Mouse (Mus musculus) hindbrain, embryonic 11.5 days (tissue): ENCODE results near the gene Mertk. TPM values are rescaled to one million over a fixed set of nuclear protein-coding genes. Genes with fewer than 3 reads are reported as not detected.

Source experiments
- ATAC-seq: fragments of 200-750 bp; cut with Nextera tagmentation; 2 replicates; pipeline ENCODE4 v1.8.0; 2017; ENCODE audit warnings: mild to moderate bottlenecking, moderate TSS enrichment, moderate library complexity; ENCODE audit not compliant: low FRiP score
- DNase-seq: peaks from one replicate; pipeline ENCODE4 v3.0.0-alpha.2; 2015; ENCODE audit warnings: low spot score
- H3K27ac ChIP-seq: fragments of 300-500 bp; sonication (generic); 2 replicates; pipeline ENCODE4 v1.5.1; 2014; ENCODE audit warnings: mild to moderate bottlenecking, low read depth, low read length
- H3K27me3 ChIP-seq: fragments of 300-500 bp; sonication (generic); 2 replicates; pipeline ENCODE4 v1.6.1; 2014; ENCODE audit warnings: mild to moderate bottlenecking, low read length, moderate library complexity, mixed read lengths; ENCODE audit not compliant: control insufficient read depth, insufficient read depth
- H3K36me3 ChIP-seq: fragments of 300-500 bp; sonication (generic); 2 replicates; pipeline ENCODE4 v1.6.1; 2014; ENCODE audit warnings: mild to moderate bottlenecking, low read length, moderate library complexity, mixed read lengths; ENCODE audit not compliant: control insufficient read depth, insufficient read depth
- H3K4me1 ChIP-seq: fragments of 300-500 bp; sonication (generic); replicated peaks from 2 replicates; pipeline ENCODE4 v1.6.1; 2014; ENCODE audit warnings: low read length, mixed read lengths; ENCODE audit not compliant: control insufficient read depth, insufficient read depth
- H3K4me2 ChIP-seq: fragments of 300-500 bp; sonication (generic); replicated peaks from 2 replicates; pipeline ENCODE4 v1.6.1; 2014; ENCODE audit warnings: mild to moderate bottlenecking, low read depth, low read length
- H3K4me3 ChIP-seq: fragments of 300-500 bp; sonication (generic); 2 replicates; pipeline ENCODE4 v1.5.1; 2014; ENCODE audit warnings: low read depth, low read length
- H3K9ac ChIP-seq: fragments of 300-500 bp; sonication (generic); 2 replicates; pipeline ENCODE4 v1.6.1; 2014; ENCODE audit warnings: low read depth, low read length
- H3K9me3 ChIP-seq: fragments of 300-500 bp; sonication (generic); 2 replicates; pipeline ENCODE4 v1.6.1; 2016; ENCODE audit warnings: low read length; ENCODE audit not compliant: control insufficient read depth
- WGBS: fragments of 180-500 bp; shearing (Covaris S2); extraction: QIAGEN DNeasy Blood & Tissue Kit; methylation state at CpG from one replicate; pipeline ENCODE4 v1.1.7; 2014; 5-methylcytosine and 5-hydroxymethylcytosine counted together
- polyA plus RNA-seq: library from polyadenylated mRNA; unstranded; fragments of >200 nt; fragmentation: Nextera tagmentation; extraction: Ambion mirVana; gene quantifications from 2 replicates; pipeline ENCODE4 v1.2.1, GENCODE M21; 2014

Gene Mertk
- polyA plus RNA-seq, 1 experiment from 2014 or later: 4.4 TPM

DNA sequence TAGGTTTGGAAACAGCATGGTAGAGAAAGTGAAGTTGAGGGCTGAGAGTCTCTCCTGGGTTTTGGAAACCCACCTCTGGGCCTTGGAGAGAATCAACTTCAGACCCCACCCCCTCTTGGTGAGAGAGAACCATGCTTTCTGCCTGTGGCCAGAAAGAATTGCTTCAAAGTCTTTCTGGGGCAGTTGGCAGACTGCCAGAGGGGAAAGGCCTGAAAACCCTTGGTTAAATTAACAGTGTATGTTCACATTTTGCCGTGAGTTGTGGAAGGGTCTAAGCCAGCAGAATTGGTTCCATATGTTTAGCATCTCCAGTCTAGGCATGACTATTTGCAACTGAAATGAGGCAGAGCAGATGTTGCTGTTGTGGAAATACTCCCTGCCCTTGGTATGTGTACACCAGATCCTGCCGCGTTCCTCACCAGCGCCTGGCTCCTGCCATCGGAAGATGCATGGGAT, 14.8 kb downstream of the Mertk start:
- H3K27ac ChIP-seq: 0 out of 2 replicates have a peak overlapping the region, but pooled peaks have one; percentile 4
- H3K9me3 ChIP-seq: no peaks in the 10 kb centered on the region
- H3K4me1 ChIP-seq: no peaks in the 10 kb centered on the region
- no peak overlapping the region for H3K9ac ChIP-seq
- WGBS: 59% methylated on average over 5 of the region's 5 CpGs
- no peak for ATAC-seq
- DNase-seq: peak; percentile 64
- no peak overlapping the region for H3K4me2 ChIP-seq
- H3K27me3 ChIP-seq: no peaks in the 10 kb centered on the region
- no peaks in the 10 kb centered on the region for H3K36me3 ChIP-seq
- H3K4me3 ChIP-seq: no peak overlapping the region

DNA sequence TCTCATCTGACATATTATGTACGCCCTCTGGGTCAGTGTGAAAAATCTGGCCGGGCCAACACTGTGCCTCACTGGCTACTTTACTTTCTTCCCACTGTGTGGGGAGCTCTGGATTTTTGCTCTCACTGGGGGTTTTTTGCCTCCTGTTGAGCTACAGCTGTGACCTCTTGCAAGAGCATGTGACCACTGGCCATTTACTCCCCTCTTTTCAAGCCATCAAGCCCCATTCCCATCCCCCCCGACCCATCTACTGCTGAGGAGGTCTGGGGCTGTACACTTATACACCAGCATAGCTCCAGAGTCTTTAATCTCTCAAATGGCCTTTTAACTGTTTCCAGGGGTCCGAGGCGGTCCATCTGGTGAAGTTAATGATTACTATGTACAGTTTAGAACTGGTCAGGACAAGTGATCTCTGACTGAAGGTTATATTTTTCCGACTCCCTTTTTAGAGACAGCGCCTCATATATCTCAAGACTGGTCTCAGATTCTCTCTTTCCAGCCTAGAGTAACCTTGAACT, 16.0 kb downstream of the Mertk start:
- H3K4me2 ChIP-seq: no peak overlapping the region
- 56% methylated on average over 7 of the region's 7 CpGs for WGBS
- no peaks in the 10 kb centered on the region for H3K9me3 ChIP-seq
- ATAC-seq (no peak), DNase-seq (no peak)
- no peaks in the 10 kb centered on the region for H3K36me3 ChIP-seq
- H3K27ac ChIP-seq: peak overlapping the region; percentile 51; the same call in 1 of the 2 replicates
- no peak overlapping the region for H3K4me3 ChIP-seq
- no peaks in the 10 kb centered on the region for H3K4me1 ChIP-seq
- no peaks in the 10 kb centered on the region for H3K27me3 ChIP-seq
- no peak overlapping the region for H3K9ac ChIP-seq

DNA sequence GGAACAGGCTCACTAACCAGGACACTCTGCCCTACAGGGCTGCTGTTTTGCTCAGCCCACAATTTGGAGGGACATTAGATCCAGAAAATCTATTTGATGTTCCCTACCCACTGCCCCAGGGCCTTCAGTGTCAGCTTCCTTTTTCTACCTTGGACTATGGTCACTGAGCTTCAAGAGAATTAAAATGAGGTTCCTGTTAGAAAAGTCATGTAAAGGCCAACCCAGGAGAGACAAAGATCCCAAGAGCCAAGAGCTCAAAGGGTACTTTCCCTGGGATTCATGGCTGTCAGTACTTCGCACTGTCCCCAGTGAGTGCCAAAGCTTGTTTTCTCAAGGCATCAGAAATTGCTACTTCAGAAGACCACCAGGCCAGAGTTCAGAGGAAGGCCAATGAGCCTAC, 17.2 kb downstream of the Mertk start:
- no peak overlapping the region for H3K27ac ChIP-seq
- no peak for ATAC-seq

DNA sequence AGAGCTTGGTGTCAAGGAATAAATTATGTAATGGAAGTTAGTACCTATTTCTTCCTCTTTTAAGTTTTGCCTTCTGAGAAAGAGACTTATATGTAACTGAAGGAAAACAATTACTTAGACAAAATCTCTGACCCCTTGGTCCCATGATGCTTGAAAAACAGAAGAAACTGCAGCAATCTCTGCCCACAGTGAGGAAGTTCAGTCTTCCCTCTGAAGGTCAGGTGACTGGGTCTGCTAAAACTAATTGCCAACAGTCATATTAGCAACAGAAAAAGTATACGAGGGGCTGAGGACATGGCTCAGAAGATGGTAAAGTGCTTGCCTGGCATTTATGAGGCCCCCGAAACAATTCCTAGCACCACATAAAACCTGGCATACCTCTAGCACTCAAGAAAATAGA, 20.6 kb downstream of the Mertk start:
- no peak for ATAC-seq

More for the DNA sequence above, 17.2 kb downstream of the Mertk start:
- no peaks in the 10 kb centered on the region for H3K27me3 ChIP-seq
- DNase-seq: no peak
- H3K4me1 ChIP-seq: no peaks in the 10 kb centered on the region
- H3K4me2 ChIP-seq: no peak overlapping the region
- no peak overlapping the region for H3K9ac ChIP-seq
- 95% methylated on average over 1 of the region's 1 CpGs for WGBS
- no peaks in the 10 kb centered on the region for H3K36me3 ChIP-seq
- H3K4me3 ChIP-seq: no peak overlapping the region
- H3K9me3 ChIP-seq: no peaks in the 10 kb centered on the region

DNA sequence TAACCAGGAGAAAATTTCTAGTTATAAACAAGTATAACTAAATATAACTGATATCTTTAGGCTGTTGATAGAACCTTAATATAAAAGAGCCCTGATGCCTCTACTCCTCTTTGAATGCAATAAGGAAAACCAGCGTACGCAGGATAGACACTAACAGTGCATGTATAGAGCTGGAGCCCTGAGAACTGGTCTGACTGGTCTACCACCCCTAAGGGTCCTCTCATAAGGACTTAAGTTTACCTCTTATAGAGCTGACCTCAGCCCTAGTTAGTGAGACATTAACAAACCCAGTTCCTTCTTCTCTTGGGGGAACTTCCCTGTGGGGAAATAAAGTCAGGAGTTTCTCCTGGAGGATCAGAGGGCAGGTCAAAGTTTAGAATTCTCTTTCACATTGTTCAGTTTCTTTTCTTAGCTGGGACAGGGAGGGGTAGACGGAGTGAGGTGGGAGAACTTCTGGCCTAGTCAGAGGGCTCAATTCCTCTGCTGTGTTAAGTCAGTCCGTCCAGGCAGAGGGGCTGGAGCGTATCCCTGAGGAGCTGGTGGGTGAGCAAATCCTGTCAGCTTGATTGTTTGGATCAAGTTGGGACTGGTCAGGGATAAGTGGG, 23.5 kb downstream of the Mertk start:
- Histone ChIP-seq H3K27me3 (no peaks in the 10 kb centered on the region), H3K9me3 (no peaks in the 10 kb centered on the region), H3K27ac (no peak overlapping the region), H3K36me3 (no peaks in the 10 kb centered on the region), H3K9ac (no peak overlapping the region), H3K4me2 (no peak overlapping the region), H3K4me3 (no peak overlapping the region), H3K4me1 (no peaks in the 10 kb centered on the region)
- no peak for DNase-seq
- 86% methylated on average over 5 of the region's 5 CpGs for WGBS
- no peak for ATAC-seq

More for the DNA sequence above, 20.6 kb downstream of the Mertk start:
- H3K27me3 ChIP-seq: no peaks in the 10 kb centered on the region
- no peak overlapping the region for H3K4me3 ChIP-seq
- H3K36me3 ChIP-seq: no peaks in the 10 kb centered on the region
- no peaks in the 10 kb centered on the region for H3K9me3 ChIP-seq
- no peak overlapping the region for H3K4me2 ChIP-seq
- WGBS: 100% methylated on average over 2 of the region's 2 CpGs
- no peak overlapping the region for H3K27ac ChIP-seq
- H3K9ac ChIP-seq: no peak overlapping the region
- no peak for DNase-seq
- no peaks in the 10 kb centered on the region for H3K4me1 ChIP-seq

DNA sequence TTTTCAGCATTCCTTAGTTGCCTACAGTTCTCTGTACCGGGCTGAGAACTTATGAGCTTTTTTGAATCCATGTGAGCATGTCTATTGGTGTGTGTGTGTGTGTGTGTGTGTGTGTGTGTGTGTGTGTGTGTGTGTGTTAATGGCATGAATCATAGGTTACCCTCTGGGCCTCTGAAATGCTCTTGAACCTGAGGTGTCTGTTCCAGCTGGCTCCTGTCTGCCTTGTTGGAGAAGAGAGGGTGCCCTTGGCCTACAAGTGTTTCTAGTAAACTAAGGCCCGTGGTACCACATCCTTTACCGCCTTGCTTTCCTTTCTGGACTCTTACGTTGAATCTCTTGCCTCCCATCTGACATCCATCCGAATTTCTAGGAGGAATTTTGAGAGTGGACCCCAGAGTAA, 27.3 kb downstream of the Mertk start:
- no peak overlapping the region for H3K9ac ChIP-seq
- H3K4me3 ChIP-seq: no peak overlapping the region
- 87% methylated on average over 5 of the region's 5 CpGs for WGBS
- no peaks in the 10 kb centered on the region for H3K36me3 ChIP-seq
- no peaks in the 10 kb centered on the region for H3K9me3 ChIP-seq
- no peaks in the 10 kb centered on the region for H3K4me1 ChIP-seq
- no peaks in the 10 kb centered on the region for H3K27me3 ChIP-seq
- DNase-seq (no peak), ATAC-seq (no peak)
- no peak overlapping the region for H3K4me2 ChIP-seq
- no peak overlapping the region for H3K27ac ChIP-seq

DNA sequence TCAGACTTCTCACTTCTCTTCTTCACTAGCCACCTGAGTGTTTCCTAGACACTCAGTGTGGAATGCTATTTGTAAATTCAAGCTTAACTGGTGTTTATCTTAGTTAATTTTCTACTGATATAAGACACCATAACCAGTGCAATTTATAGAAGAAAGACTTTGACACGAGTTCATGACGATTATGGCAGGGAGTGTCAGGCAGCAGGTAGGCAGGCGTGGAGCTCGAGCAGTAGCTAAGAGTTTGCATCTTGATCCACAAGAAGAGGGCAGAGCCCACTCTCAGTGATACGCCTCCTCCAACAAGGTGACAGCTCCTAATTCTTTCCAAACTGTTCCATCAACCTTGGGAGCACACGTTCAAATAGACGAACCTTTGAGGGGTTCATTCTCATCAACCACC, 27.9 kb downstream of the Mertk start:
- Histone ChIP-seq H3K4me2 (no peak overlapping the region), H3K4me1 (no peaks in the 10 kb centered on the region), H3K27ac (no peak overlapping the region), H3K4me3 (no peak overlapping the region), H3K27me3 (no peaks in the 10 kb centered on the region), H3K9ac (no peak overlapping the region), H3K9me3 (no peaks in the 10 kb centered on the region), H3K36me3 (no peaks in the 10 kb centered on the region)
- DNase-seq (no peak), ATAC-seq (no peak)
- 80% methylated on average over 7 of the region's 7 CpGs for WGBS

DNA sequence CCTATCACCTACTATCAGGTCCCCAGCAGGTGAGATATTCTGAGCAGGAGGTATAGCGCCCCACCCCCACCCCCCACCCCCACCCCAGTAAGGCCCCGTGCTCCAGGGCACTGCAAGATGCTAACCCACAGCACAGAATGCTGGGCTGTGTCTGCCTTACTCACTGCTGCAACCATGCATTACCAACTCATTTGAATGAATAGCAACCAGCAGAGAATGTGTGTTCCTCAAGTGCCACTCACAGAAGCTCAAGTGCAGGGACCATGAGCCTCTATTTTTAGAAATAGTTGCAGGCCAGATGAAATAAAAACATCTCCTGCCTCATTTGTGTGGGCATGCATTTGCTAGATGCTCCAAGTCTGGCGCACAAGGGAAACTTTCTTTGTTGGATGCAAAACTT, 28.8 kb downstream of the Mertk start:
- ATAC-seq (no peak), DNase-seq (no peak)
- Histone ChIP-seq H3K4me2 (no peak overlapping the region), H3K36me3 (no peaks in the 10 kb centered on the region), H3K9ac (no peak overlapping the region), H3K27me3 (no peaks in the 10 kb centered on the region), H3K4me1 (no peaks in the 10 kb centered on the region), H3K4me3 (no peak overlapping the region), H3K9me3 (no peaks in the 10 kb centered on the region), H3K27ac (no peak overlapping the region)
- 56% methylated on average over 3 of the region's 3 CpGs for WGBS

DNA sequence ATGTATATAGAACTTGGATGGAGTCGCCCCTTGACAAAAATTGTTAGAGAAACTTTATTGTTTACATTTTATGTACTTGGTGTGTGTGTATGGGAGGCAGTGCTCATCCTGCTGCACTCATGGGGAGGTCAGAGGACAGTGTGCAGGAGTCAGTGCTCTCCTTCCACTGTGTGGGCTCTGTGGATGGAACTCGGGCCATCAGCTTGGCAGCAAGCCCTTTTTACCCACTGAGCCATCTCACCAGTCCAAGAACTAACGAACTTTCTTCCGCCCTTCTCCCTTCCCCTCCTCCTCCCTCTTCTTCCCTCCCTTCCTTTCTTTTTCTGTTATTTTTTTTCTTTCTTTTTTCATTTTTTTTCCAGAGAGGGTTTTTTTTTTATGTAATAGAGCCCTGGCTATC, 29.3 kb downstream of the Mertk start:
- 92% methylated on average over 4 of the region's 4 CpGs for WGBS
- no peak overlapping the region for H3K4me2 ChIP-seq
- DNase-seq: no peak
- H3K36me3 ChIP-seq: no peaks in the 10 kb centered on the region
- H3K4me1 ChIP-seq: no peaks in the 10 kb centered on the region
- H3K9me3 ChIP-seq: no peaks in the 10 kb centered on the region
- no peak for ATAC-seq
- no peaks in the 10 kb centered on the region for H3K27me3 ChIP-seq
- H3K27ac ChIP-seq: no peak overlapping the region
- no peak overlapping the region for H3K9ac ChIP-seq
- no peak overlapping the region for H3K4me3 ChIP-seq
